Mouse (Mus musculus) CD8-positive naive resting alpha-beta T cell, adult 57 days (primary cell): ENCODE measurements around the gene Rbm33. TPM values are rescaled to one million over a fixed set of nuclear protein-coding genes. Genes with fewer than 3 reads are reported as not detected.

Experiments
- total RNA-seq: library from RNA; stranded (reverse); gene quantifications from one replicate; pipeline ENCODE4 v1.2.4, GENCODE M21; 2023

Gene Rbm33
- total RNA-seq, result 171 TPM

GRCm38 (mm10) chr5:28316722-28317245 lies at the start of gene Rbm33:
Gene Rbm33, plus strand, starts transcription at chr5:28317121.

GRCm38 (mm10) chr5:28466760-28467306 lies 149.9 kb downstream of the Rbm33 start, which contains the start of gene Shh:
Gene Shh, minus strand, starts transcription at chr5:28467256.

Other genes starting within 250 kb of the Rbm33 start
- 109 TPM for gene Insig1, start 245.8 kb upstream of the Rbm33 start, total RNA-seq
- not detected for gene En2, start 151.4 kb upstream of the Rbm33 start, total RNA-seq
- gene Cnpy1, start 71.3 kb upstream of the Rbm33 start, total RNA-seq, result not detected
- not detected for gene Shh, start 150.1 kb downstream of the Rbm33 start, total RNA-seq